Mouse (Mus musculus) lung, postnatal 14 days (tissue): ENCODE measurements around the gene Acer2.
"Not testable (repeated sequence)": the region's sequence is repeated elsewhere in the genome, so short reads cannot be mapped to it uniquely, and the experiment has no call there.

Source experiments
- DNase-seq: peaks from one replicate; pipeline ENCODE4 v3.0.0; 2021

Gene Acer2

DNA sequence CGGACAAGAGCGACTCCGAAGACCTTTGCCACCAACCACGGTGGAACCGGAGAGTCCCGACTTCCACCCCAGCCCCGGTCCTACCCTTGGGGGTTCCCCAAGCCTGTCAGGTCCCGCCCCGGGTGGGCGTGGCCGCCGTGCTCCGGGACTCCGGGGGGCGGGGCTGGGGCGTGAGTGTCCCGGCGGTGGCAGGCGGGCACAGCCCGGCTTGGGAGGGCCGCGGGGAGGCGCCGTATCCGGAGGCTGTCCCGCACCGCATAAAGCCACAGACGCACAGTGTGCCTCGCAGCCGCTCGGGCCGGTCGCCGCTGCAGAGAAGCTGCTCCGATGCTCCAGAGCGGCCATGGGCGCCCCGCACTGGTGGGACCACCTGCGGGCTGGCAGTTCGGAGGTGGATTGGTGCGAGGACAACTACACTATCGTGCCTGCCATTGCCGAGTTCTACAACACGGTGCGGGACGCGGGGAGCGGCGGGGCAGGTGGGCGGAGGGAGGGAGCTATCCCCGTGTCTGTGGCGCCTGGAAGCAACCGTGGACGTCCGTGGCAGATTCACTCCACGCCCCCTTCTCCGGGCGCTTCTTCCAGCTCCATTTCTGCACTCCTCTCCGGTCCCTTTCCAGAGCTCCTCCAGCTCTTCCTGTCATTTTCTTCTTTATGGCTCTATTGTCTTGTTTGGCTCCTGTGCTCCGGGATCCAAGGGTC is at the start of gene Acer2:
Acer2 (plus strand) TSS at position 251 of the 702 bp plus-strand sequence.
- DNase-seq, result peak; percentile 97

DNA sequence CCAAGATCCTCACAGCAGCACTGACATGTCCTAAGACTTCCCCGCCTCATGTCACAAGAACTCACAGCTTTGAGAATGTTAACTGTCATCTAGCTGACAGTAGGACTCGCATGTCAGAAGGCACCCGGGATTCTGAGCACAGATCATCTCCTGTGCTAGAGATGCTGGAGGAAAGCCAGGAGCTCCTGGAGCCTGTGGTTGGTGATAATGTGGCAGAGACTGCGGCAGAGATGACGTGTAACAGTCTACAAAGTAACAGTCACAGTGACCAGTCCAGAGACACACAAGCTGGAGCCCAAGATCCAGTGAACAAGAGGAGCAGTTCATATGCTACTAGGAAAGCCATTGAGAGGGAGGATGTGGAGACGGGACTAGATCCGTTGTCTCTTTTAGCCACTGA is 49.1 kb upstream of the Acer2 start:
- DNase-seq, result no peak

DNA sequence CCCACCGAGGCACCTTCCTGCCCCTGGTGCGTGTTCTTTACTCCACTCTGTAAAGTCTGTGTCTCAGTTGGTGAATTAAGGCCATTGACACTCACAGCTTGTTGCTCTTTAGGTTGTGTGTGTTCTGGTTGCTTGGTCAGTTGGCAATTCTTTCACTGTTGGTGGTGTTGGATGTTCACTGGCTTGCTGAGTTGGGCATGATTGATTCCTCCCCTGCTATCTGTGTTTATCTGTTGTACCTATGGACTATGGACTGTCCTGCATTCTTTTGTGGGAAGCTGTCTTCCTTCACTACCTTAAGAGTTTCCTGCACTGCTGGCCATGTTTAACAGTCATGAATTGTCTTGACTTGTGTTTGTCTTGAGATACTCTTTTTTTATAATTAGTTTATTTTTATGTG is 42.3 kb upstream of the Acer2 start:
- no peak for DNase-seq

DNA sequence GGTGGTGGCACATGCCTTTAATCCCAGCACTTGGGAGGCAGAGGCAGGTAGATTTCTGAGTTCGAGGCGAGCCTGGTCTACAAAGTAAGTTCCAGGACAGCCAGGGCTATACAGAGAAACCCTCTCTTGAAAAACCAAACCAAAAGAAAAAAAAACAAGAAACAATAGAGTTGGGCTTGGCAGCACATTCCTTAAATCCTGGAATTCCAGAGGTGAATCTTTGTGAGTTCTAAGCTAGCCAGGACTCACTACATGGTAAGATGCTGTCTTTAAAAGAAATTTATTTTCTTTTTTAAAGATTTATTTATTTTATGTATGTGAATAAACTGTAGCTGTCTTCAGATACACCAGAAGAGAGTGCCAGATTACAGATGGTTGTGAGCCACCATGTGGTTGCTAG is 33.1 kb upstream of the Acer2 start:
- not testable (repeated sequence) for DNase-seq

DNA sequence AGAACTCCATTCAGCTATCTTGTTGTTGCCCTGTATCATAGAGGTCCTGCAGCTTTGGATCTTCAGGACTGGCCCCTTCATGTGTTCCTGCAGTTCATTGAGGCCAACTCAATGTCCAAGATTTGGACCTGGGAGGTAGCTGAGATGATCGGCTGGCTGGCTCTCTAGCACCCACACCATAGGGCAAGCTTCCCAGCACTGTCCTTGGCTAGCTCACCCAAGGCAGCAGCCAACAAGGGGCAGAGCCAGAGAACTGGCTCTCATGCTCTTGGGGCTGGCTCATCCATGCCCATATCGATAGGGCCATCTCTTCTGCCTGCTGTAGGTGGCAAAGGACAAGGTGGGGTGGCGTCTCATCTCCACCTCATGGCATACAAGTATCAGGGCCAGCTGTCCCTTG is 28.8 kb upstream of the Acer2 start:
- DNase-seq, result no peak

DNA sequence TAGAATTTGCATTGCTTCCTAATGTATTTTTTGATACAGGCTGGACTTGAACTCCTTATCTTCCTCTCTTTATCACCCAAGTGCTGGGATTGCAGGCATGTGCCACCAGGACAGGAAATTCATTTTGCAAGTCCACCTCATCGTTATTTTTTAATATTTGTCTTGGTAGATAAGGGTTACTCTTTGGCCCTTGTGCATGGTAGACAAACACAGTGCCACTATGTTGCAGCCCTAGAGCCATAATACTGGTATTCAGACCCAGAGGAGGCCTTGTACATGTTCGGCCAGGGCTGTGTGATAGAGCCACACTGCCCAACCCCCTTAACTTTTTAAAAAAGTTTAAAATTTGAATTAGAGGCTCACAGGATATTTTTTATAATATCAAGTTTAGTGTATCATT is 26.9 kb upstream of the Acer2 start:
- no peak for DNase-seq

DNA sequence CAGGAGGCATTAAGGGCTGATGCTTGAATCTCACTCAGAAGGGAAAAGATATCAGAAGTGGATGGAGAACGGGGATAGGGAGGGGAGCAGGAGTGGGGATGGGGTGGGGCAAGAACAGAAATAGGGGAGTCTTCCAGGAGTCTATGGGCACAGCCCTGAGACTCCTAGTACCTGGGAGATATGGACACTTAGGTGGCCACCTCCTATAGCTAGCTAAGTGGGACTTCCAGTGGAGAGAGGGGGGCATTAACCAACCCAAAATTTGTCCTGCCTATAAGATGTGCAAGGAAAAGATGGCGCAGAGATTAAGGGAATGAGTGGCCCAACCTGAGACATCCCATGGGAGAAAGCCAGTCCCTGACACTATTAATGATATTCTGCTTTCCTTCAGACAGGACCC is 22.9 kb upstream of the Acer2 start:
- DNase-seq, result no peak

DNA sequence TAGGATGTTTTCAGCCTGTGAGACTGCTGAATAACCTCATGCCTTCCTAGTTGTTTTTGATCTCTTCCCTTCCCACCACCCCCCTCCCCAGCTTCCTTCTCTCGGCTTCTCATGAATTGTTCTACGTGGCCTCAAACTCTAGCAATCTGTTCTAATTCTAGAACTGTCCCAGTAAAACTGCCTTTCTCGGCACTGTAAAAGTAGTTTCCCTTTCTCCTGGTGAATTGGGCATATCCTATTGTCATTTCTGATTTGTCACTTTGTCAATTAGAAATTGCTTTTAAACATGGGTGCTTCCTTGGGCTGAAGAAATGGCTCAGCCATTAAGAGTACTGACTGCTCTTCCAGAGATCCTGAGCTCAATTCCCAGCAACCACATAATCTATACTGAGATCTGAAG is 22.2 kb upstream of the Acer2 start:
- DNase-seq, result no peak

DNA sequence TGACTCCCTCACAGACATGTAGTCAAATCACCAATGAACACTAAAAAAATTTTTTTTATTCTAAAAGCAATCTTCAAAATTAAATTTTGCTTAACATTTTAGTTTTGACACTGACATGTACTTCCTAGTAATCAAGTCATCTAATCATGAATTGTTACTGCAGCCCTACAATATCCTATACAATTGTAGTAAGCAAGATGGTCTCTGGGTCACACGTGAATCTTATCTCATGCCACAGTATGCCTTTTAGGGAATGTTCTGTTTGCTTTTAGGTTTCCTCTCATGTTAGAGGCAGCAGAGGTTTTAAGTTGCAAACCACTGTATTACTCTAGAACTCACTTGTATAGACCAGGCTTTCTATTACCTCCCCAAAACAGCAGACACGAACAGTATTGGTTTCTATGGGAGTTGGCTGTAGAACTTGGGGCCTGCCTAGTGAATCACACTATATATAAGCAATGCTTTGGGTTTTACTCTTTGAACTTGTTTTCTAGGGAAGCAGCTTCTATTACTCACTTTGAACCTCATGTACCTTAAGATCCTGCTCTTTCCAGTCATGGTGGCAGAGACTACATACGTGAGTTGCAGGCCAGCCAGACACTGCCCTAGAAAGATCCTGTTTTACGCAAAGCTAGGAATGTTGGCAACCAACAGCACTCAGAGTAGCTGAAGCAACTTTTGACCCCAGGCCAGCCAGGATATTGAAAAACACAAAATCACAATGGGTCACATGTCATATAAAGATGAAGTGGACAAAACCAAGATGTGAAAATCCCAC is 21.2 kb upstream of the Acer2 start:
- no peak for DNase-seq

DNA sequence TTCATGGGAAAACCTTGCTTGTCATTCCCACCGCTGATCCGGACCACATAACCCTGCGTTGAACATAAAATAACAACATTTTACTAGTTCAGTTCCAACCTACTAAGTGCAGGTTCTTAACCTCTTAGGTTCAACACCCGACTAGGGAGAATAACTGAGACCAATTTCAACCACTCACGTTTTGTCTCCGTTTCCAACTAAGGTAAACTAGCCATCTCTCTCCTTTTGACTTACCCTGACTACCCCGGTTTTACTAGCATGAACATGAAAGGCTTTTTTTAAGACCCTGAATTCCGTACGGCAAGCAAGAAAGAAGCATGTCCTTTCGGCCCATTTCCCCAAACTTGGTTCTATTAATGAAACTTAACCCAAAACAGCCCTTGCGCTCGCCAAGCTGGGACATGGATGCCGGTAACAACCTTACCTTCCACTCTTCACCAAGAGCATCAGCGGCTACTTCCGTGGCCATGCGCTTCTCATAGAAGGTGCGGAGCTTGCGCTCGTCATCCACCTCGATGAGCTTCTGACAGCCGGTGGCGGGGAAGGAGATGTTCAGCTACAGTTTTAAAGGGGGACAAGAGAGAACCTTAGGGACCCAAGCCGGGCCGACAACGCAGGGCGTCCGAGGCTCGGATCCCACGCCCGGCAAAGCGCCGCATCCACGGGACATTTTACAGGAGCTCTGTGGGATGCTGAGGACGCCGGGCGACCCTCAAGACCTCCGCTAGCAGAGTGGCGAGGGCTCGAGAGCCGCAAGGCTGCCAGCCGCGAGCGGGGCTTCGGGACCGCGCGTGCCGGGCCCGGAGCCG is 17.7 kb upstream of the Acer2 start:
- DNase-seq, result peak; percentile 25

DNA sequence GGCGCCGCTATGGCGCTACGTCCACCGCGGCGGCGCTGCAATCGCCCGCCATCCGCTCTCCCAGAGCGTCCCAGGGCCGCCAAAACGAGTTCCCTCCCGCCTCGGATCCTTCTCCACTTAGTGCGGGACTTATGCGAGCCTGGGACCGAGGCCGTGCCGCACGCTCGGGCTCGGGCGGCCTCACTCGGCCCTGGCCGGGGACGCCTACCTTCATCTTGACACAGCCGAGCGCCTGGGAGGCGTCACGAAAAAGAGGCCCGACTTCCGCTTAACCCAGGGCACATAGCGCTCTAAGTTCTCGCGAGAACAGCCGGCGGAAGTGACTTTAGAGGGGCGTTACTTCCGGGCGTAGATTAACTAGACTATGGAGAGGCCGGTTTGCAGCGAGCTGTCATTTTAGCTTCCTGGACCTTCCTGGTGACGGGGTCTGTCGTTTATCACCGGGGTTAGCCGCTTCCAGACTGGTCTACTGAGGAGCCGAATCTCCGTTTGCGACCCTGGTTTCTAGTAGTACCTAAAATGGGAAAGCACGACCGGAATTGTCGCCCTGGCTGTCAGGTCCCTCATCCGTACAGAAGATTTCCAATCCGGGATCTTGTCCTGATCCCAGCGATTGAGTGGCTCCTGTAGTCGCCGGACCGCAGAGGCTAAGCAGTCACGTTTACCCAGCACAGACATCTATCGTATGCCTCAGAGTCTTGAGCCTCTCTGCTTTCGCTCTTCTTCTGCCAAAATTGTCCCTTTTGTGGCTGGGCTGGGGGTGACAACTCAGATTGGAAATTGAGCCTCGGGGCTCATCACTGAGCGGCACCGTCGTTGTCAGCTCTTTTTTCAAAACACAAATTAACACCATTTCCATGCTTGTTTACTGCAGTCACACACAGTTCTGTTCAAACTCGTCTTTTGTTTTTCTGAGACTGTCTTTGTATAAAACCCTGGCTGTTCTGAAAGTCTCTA is 16.8 kb upstream of the Acer2 start, which contains the start of gene Rps6:
Rps6 (minus strand) TSS at position 300 of the 957 bp plus-strand sequence.
- peak; percentile 97 for DNase-seq

DNA sequence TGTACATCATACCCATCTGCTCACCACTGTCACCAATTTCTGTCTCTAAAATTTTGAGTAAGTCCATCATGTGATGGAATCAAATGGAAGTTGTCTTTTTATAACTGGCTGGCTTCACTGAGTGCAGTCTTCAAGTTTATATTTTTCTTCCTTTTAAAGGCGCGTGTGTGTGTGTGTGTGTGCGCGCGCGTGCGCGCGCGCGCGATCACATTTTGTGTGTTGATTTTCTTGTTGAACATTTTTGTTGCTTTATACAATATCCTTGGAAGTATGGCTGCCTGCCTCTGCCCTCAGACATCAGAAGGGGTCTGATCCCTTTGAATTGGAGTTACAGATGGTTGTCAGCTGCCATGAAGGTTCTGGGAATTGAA is 16.1 kb upstream of the Acer2 start:
- DNase-seq, result no peak

DNA sequence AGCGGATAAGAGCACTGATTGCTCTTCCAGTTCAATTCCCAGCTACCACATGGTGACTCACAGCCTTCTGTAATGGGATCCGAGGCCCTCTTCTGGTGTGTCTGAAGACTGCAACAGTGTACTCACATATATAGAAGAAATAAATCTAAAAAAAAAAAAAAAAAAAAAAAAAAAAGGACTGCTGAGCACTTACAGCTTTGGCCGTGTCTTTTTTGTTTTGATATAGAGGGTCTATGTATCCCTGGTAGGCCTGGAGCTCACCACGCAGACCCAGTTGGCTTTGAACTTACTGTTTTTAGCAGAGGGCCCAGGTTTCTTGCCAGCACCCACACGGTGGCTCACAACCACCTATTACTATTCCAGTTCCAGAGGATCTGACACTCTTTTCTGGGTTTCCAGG is 10.1 kb upstream of the Acer2 start:
- no peak for DNase-seq

DNA sequence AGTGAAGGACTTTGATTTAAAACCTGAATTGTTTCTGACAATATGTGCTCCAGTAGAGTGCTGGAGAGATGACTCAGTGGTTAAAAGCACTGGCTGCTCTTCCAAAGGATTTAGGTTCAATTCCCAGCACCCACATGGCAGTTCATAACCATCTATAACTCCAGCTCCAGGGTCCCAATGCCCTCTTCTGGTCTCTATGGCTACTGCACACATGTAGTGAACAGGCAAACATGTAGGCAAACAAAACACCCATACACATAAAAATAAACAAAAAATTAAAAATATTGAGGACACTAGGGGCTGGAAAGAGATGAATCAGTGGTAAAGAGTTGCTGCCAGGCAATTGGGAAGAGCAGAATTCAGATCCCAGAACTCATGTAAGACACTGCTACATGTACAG is 2.2 kb upstream of the Acer2 start:
- DNase-seq, result no peak

DNA sequence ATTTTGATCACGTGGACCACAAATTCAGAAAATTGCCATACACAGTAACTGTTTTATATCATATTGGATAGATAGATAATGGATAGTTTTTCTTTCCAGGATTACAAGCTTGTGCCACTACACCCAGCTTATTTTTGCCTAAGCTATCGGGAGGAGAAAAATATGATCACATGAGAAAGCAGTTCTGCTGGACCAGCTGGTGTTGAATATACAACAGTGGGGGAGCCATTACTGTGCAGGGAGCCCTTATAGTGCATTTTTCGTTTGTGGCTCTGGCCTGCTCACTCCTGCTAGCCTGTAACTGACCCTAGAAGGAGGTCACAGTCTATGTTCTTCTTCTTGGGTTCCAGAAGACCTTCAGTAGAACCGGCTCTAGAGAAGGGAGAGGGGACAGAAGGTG is 1.1 kb upstream of the Acer2 start:
- DNase-seq, result no peak

DNA sequence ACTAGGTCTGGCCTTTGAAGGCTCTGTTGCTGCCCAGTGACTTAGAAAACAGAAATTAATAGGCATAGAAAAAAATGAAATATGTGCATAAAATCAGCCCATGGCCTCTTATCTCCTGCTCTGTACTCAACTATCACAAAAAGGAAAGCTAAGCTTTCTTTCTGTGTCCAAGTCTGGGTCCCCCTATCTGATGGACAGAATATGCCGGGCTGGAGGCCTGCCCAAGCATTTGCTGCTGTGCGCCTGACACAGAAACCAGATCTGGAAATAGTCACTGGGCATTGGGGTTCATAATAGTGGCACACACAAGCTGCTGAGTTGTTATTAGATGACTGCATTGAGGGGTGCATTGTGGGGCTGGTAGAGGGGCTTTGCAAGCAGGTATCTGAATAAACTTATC is 5.3 kb downstream of the Acer2 start:
- DNase-seq, result no peak

DNA sequence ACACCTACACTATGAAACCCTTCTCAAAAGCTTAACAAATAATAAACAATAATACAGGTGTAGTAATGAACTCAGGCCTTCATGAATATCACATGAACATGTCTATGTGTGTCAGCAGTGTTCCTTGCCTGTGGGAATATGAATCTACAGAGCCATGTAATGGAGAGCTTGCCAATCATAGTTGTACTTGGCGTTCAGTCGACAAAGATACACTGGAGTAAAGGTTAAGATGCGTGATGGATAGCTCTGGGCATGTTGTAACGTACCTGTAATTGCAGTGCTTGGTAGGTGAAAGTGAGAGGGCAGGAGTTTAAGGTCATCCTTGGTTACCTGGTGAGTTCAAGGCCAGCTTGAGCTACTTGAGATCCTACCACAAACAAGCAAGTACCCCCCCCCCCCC is 7.0 kb downstream of the Acer2 start:
- no peak for DNase-seq

DNA sequence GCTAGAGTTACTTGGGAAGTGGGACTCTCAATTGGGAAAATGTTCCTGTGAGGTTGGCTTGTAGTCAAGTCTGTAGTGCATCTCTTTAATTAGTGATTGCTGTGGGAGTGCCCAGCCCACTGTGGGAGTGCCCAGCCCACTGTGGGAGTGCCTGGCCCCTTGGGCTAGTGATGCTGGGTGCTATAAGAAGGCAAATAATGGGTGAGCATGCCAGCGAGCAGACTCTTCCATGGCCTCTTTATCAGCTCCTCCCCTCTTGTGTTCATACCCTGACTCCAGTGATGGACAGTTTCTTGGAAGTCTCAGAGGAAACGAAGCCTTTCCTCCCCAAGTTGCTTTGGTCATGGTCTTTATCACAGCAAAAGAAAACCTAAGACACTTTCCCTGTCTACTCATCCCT is 8.2 kb downstream of the Acer2 start:
- no peak for DNase-seq

DNA sequence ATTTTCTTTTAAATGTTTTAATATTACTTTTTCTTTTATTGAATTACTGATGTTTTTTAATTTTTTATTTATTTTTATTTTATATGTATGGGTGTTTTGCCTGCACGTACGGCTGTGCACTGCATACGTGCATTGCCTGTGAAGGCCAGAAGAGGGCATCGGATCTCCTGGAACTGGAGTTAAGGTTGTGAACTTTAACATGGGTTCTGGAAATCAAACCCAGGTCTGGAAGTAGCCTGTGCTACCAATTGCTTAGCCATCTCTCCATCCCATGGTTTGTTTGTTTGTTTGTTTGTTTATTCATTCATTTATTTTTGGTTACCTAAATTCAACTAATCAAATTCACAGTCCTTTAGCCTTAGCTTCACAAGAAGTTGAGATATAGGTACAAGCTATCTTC is 10.7 kb downstream of the Acer2 start:
- peak; percentile 60 for DNase-seq

DNA sequence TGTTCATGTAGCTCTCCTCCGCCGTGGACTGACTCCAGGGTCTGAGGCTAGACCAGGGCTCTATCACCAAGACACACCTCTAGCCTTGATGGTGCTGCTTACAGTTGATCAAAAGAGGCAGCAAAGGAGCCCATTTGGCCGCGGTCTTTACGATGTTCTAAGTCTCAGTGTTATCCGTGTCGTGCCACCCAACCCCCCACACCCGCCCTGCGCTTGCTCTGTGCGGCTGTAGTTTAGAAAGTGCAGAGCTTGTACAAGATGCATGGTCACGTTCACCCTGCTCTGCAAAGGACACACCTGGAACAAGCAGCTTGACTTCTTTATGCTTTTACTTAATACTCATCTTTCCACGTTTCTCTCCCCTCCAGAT is 11.6 kb downstream of the Acer2 start:
- peak; percentile 24 for DNase-seq

DNA sequence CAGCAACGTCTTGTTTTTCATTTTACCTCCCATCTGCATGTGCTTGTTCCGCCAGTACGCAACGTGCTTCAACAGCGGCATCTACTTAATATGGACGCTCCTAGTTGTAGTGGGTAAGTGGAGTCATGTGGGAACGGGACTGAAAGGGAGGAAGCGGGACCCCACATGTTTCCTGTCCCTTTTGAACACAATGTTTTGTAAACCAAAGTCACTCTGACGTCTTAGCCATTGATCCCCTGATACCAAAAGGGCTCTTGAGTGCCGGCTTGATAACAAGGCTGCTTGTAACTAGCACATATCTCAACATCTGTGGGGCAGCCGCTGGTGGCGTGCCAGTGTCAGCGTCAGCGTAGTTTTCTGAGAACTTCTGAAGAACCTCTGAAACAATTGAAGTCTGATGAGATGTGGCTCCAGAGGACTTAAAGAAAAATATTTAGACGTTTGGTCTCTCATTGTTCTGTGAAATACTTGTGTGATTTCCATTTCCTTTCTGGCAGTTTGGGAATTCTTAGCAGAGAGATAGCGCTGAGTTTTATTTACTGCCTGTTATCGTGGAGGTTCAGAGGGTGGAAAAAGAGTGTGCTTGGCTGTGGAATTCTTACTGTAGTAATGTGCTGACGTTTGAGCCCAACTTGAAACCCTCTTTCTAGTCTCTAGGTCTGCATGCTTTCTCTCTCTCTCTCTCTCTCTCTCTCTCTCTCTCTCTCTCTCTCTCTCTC is 12.1 kb downstream of the Acer2 start:
- DNase-seq, result peak; percentile 84

DNA sequence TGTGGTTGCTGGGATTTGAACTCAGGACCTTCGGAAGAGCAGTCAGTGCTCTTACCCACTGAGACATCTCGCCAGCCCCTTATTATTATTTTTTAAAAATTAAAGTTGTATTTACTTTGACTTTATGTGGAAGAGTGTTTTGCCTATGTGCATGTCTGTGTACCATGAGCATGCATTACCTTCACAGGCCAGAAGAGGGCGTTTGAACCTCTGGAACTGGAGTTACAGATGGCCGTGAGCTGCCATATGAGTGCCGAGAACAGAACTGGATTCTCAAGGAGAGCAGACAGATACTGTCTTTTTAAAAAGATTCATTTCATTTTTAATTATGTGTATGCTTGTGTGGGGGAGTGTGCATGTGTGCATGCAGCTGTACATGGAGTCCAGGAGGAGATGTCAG is 13.7 kb downstream of the Acer2 start:
- no peak for DNase-seq
